Mouse (Mus musculus) heart, embryonic 13.5 days (tissue): Measurements from ENCODE around the gene Mndal. TPM values are rescaled to one million over a fixed set of nuclear protein-coding genes. Genes with fewer than 3 reads are reported as not detected.
"Not testable (repeated sequence)": the region's sequence is repeated elsewhere in the genome, so short reads cannot be mapped to it uniquely, and the experiment has no call there.

Source experiments
- ATAC-seq: fragments of 200-750 bp; cut with Nextera tagmentation; 2 replicates; pipeline ENCODE4 v1.8.0; 2017; ENCODE audit warnings: moderate TSS enrichment; ENCODE audit not compliant: insufficient number of reproducible peaks, low FRiP score, low TSS enrichment; ENCODE audit errors: extremely low read depth
- H3K27ac ChIP-seq: fragments of 300-500 bp; sonication (generic); replicated peaks from 2 replicates; pipeline ENCODE4 v1.5.1; 2015; ENCODE audit warnings: moderate library complexity, mild to moderate bottlenecking, inconsistent platforms
- H3K27me3 ChIP-seq: fragments of 300-500 bp; sonication (generic); replicated peaks from 2 replicates; pipeline ENCODE4 v1.6.1; 2015; ENCODE audit warnings: mild to moderate bottlenecking, inconsistent platforms
- H3K36me3 ChIP-seq: fragments of 300-500 bp; sonication (generic); 2 replicates; pipeline ENCODE4 v1.6.1; 2015; ENCODE audit warnings: mild to moderate bottlenecking, inconsistent platforms
- H3K4me1 ChIP-seq: fragments of 300-500 bp; sonication (generic); 2 replicates; pipeline ENCODE4 v1.6.1; 2015; ENCODE audit warnings: inconsistent platforms
- H3K4me2 ChIP-seq: fragments of 300-500 bp; sonication (generic); 2 replicates; pipeline ENCODE4 v1.6.1; 2015; ENCODE audit warnings: inconsistent platforms, mild to moderate bottlenecking, moderate library complexity
- H3K4me3 ChIP-seq: fragments of 300-500 bp; sonication (generic); 2 replicates; pipeline ENCODE4 v1.5.1; 2015; ENCODE audit warnings: moderate library complexity, mild to moderate bottlenecking, inconsistent platforms
- H3K9ac ChIP-seq: fragments of 300-500 bp; sonication (generic); 2 replicates; pipeline ENCODE4 v1.6.1; 2015; ENCODE audit warnings: inconsistent platforms, mild to moderate bottlenecking, moderate library complexity
- H3K9me3 ChIP-seq: fragments of 300-500 bp; sonication (generic); 2 replicates; pipeline ENCODE4 v1.6.1; 2016; ENCODE audit warnings: inconsistent platforms
- WGBS: fragments of 180-500 bp; shearing (Covaris S2); methylation state at CpG from one replicate; pipeline ENCODE4 v1.1.7; 2015; ENCODE audit warnings: mixed read lengths; 5-methylcytosine and 5-hydroxymethylcytosine counted together
- polyA plus RNA-seq: library from polyadenylated mRNA; unstranded; fragments of >200 nt; fragmentation: Nextera tagmentation; extraction: Ambion mirVana; gene quantifications from 2 replicates; pipeline ENCODE4 v1.2.1, GENCODE M21; 2015

The Mndal gene
- polyA plus RNA-seq, 1 experiment from 2014 or later: 4.1 TPM

DNA sequence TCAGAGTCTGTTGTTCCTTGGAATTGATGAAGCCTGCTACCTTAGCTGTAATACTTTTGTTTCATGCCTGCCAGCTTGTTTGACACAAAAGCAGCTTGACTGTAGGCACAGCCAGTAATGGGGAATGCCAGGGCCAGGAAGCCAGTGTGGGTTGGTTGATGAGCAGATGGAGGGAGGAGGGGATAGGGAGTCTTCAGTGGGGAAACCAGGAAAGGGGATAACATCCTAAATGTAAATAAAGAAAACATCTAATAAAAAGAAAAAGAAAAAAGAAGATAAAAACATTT is 432 bp upstream of the Mndal start:
- not testable (repeated sequence) for H3K36me3 ChIP-seq, H3K4me3 ChIP-seq, H3K27ac ChIP-seq, H3K4me2 ChIP-seq, H3K27me3 ChIP-seq, H3K9ac ChIP-seq, H3K9me3 ChIP-seq, ATAC-seq, H3K4me1 ChIP-seq

DNA sequence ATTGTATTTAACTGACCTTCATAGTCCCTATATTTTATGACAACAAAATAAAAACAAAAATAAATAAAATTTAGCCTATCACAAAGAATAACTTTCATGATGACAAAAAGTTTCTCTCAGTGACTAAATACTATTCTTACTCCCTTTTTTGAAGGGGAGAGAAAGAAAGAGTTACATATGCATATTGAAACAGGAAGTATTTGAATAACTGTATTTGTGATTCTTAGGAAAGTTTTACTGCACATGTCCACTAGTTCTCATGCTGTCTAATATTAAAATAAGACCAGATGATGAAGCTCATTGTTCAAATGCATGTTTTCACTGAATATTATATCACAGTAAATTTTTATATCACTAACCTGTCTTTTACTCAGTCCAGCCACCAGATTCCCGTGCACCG is 769 bp downstream of the Mndal start:
- not testable (repeated sequence) for H3K27me3 ChIP-seq, H3K27ac ChIP-seq, H3K9me3 ChIP-seq, H3K36me3 ChIP-seq, H3K4me2 ChIP-seq, H3K9ac ChIP-seq, H3K4me3 ChIP-seq, H3K4me1 ChIP-seq, ATAC-seq
- WGBS: 85% methylated on average over 2 of the region's 2 CpGs

- H3K27me3 ChIP-seq, H3K4me1 ChIP-seq, H3K27ac ChIP-seq, H3K9ac ChIP-seq, H3K9me3 ChIP-seq, ATAC-seq, H3K4me2 ChIP-seq, H3K36me3 ChIP-seq, H3K4me3 ChIP-seq: not testable (repeated sequence)
- 61% methylated on average over 2 of the region's 3 CpGs for WGBS
These were observed 23.0 kb downstream of the Mndal start for GRCm38 (mm10) chr1:173919279-173919678.

DNA sequence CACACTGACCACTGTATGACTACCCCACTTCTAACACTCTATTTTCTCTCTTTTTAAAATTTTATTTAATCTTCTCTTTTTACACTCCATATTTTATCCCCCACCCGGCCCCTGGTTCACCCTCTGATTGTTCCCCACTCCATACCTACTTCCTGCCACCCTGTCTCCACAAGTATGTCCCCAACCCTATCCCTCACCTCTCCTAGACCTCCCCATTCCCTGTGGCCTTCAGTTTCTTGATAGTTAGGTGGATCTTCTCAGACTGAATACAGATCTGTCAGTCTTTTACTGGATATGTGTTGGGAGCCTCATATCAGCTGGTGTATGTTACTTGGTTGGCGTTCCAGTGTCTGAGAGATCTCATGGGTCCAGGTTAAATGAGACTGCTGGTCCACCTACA is 27.7 kb downstream of the Mndal start:
- WGBS: 69% methylated on average over 2 of the region's 2 CpGs

GRCm38 (mm10) chr1:173913256-173913791 is 29.0 kb downstream of the Mndal start:
- H3K27me3 ChIP-seq, ATAC-seq, H3K4me2 ChIP-seq, H3K4me1 ChIP-seq, H3K27ac ChIP-seq, H3K9me3 ChIP-seq, H3K9ac ChIP-seq, H3K36me3 ChIP-seq, H3K4me3 ChIP-seq: not testable (repeated sequence)

More for the DNA sequence above, 27.7 kb downstream of the Mndal start:
- ATAC-seq: no peak
- Histone ChIP-seq H3K9ac (no peak overlapping the region), H3K4me2 (no peak overlapping the region), H3K4me3 (no peak overlapping the region), H3K27me3 (no peaks in the 10 kb centered on the region), H3K27ac (no peak overlapping the region), H3K9me3 (no peaks in the 10 kb centered on the region), H3K4me1 (no peaks in the 10 kb centered on the region), H3K36me3 (no peaks in the 10 kb centered on the region)

DNA sequence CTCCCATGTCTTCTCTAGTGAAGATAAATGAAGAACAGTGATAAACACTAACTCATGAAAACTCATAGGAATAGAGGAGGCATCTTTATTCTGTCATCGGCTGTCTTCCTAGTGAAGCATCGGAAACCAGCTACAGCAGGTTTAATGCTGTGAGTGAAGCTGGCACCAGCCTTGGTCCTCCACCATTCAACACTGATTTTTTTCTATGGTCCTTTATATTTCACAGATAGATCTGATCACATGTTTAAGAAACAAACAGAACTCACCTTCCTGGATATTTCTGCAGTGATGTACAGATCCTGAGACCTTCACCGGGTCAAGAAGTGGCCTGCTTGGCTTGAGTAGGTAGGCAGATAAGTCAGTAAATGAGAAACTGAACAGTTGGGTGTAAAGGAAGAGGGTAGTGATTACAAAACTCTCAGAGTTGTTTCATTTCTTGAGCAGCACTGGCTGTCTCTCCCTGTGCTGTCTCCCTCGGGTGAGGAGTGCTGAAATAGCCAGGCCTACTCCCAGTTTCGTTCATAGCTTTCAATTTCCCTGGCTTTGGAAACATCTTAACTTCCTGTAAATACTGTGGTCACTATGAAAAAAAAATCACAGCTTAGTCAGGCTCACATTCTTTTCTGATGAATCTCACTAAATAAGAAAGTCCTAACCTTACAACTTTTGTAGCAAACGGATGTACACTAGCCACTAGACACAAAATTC is 29.6 kb downstream of the Mndal start, which contains the start of gene Ifi211:
Gene Ifi211, minus strand, starts transcription at position 499 of the 708 bp plus-strand sequence.
- H3K9me3 ChIP-seq, H3K9ac ChIP-seq, H3K27ac ChIP-seq, H3K27me3 ChIP-seq, H3K36me3 ChIP-seq, H3K4me3 ChIP-seq, ATAC-seq, H3K4me2 ChIP-seq, H3K4me1 ChIP-seq: not testable (repeated sequence)
- 67% methylated on average over 6 of the region's 6 CpGs for WGBS

GRCm38 (mm10) chr1:173911808-173912464 is 30.4 kb downstream of the Mndal start:
- Histone ChIP-seq H3K4me3 (no peak overlapping the region), H3K36me3 (no peaks in the 10 kb centered on the region), H3K9ac (no peak overlapping the region), H3K4me2 (no peak overlapping the region), H3K4me1 (no peaks in the 10 kb centered on the region), H3K9me3 (no peaks in the 10 kb centered on the region), H3K27ac (no peak overlapping the region), H3K27me3 (no peaks in the 10 kb centered on the region)
- WGBS: 76% methylated on average over 2 of the region's 2 CpGs
- ATAC-seq: no peak

- H3K27ac ChIP-seq, ATAC-seq, H3K4me2 ChIP-seq, H3K4me3 ChIP-seq, H3K9me3 ChIP-seq, H3K4me1 ChIP-seq, H3K36me3 ChIP-seq, H3K9ac ChIP-seq, H3K27me3 ChIP-seq: not testable (repeated sequence)
These were observed 33.9 kb downstream of the Mndal start for GRCm38 (mm10) chr1:173908390-173908789.

DNA sequence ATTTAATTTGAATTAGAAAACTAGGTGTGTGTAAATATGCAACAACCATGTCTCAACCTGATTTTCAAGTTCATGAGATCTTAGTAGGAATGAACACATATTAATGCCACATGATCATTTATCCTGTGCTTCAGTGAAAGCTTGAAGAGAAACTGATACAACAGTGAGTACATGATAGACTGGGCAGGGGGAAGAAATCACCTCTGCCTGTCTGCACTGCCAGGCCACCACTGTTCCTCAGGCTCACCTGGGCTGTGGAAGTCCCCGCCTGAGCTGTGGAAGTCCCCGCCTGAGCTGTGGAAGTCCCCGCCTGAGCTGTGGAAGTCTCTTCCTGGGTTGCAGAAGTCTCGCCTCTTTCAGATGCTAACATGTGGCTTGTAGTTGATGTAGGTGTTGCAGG is 36.4 kb downstream of the Mndal start:
- H3K4me2 ChIP-seq, H3K36me3 ChIP-seq, H3K4me3 ChIP-seq, H3K27me3 ChIP-seq, ATAC-seq, H3K9me3 ChIP-seq, H3K9ac ChIP-seq, H3K4me1 ChIP-seq, H3K27ac ChIP-seq: not testable (repeated sequence)
- 80% methylated on average over 4 of the region's 4 CpGs for WGBS

GRCm38 (mm10) chr1:173889741-173890140 is 52.5 kb downstream of the Mndal start:
- H3K27ac ChIP-seq, H3K9ac ChIP-seq, ATAC-seq, H3K4me1 ChIP-seq, H3K9me3 ChIP-seq, H3K4me3 ChIP-seq, H3K27me3 ChIP-seq, H3K4me2 ChIP-seq, H3K36me3 ChIP-seq: not testable (repeated sequence)

DNA sequence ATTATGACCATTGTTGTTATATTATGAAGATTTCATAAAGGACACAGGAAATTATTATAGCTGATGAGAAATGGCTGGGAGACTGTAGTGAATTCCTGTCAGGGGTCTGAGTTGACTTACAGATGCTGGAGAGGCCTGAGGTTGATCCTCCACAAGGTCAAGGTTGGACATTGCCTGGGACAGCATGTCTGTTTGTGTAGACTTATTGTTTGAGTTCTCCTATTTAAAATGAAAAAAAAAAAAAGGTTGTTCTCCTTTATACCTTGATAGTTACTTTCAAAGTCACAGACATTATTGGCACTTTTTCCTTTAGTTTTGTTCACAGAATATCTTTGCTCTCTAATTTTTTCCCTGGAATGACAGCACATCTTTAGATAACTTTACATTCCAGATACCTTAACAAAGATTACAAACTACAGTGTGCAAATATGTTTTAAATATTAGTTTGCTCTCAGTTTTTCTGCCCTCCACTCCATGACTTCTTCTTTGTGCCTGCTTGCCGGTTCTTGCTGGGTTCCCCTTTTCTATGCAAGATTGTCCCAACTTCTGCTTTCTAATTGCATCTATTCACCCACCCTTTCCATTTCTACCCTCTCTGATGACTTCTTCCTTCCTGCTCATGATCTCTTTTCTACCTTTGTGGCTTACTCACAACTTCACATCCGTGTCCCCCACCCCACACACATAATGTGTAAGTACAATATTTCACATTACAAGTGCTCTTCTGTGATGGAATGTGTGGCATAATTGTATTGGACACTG is 55.1 kb downstream of the Mndal start:
- not testable (repeated sequence) for H3K9ac ChIP-seq, ATAC-seq, H3K9me3 ChIP-seq, H3K27ac ChIP-seq, H3K27me3 ChIP-seq, H3K4me2 ChIP-seq, H3K36me3 ChIP-seq, H3K4me1 ChIP-seq, H3K4me3 ChIP-seq
- WGBS: 89% methylated on average over 1 of the region's 2 CpGs
